Mouse (Mus musculus): ENCODE data around the gene Phf21b.
A peak's percentile ranks its signal among the peaks of the same experiment; 100 is the strongest.

Phf21b gene

DNA sequence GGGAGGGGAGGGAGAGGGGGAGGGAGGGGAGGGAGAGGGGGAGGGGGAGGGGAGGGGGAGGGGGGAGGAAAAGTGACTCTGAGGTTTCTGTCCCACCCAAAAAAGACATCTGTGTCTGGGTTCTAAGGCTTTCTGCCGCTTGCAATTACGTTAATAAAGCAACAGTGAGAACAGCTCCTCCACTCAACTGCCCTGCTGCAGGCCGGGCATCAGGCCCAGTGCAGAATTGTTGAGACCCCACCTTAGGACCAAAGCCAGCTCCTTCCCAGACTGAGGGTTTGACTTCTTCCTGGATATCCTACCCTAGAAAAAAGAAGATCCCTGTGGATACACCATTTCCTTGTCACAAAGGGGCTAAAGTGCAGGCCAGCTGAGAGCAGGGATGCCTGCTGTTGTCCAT, 9.6 kb downstream of the Phf21b start:
- peak; percentile 46 for DNase-seq (ENCODE audit: low spot score)

DNA sequence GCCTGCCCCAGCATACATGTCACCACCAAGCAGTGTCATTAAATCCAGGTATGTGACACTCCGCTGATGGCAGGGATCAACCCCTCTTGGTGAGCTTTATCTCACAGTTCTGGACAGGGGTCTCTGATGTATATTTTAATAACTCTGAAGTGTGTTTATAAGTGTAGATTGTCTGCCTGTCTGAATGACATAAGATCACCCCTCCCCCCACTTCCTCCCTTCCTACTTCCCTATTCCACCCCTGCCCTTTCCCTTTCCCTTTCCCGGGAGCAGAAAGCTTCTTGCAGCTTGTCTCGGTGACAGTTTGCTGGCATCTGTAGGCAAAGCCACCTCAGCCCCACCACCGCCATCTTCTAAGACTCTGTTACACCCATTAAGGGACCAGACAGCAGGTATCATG, 11.0 kb downstream of the Phf21b start:
- DNase-seq (ENCODE audit: low spot score), result no peak

DNA sequence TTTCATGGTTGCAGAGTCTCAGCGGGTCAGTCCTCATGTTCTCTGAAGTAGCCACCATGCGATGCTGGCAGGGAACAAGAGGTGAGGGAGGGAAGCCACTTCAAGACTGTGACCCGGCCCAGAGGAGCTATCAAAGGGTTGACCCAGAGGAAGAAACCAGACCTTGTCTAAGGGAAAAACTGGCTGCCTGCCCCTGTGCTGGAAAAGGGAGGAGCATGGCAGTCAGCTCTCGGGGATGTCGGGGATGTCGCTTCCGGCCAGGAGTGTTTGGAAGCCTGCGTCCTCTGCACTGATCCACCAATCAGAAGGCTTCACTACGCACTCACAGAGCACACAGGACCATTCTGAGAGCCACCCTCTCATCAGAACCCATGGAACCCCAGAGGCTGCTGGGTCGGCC, 12.8 kb downstream of the Phf21b start:
- peak; percentile 31 for DNase-seq (ENCODE audit: low spot score)

DNA sequence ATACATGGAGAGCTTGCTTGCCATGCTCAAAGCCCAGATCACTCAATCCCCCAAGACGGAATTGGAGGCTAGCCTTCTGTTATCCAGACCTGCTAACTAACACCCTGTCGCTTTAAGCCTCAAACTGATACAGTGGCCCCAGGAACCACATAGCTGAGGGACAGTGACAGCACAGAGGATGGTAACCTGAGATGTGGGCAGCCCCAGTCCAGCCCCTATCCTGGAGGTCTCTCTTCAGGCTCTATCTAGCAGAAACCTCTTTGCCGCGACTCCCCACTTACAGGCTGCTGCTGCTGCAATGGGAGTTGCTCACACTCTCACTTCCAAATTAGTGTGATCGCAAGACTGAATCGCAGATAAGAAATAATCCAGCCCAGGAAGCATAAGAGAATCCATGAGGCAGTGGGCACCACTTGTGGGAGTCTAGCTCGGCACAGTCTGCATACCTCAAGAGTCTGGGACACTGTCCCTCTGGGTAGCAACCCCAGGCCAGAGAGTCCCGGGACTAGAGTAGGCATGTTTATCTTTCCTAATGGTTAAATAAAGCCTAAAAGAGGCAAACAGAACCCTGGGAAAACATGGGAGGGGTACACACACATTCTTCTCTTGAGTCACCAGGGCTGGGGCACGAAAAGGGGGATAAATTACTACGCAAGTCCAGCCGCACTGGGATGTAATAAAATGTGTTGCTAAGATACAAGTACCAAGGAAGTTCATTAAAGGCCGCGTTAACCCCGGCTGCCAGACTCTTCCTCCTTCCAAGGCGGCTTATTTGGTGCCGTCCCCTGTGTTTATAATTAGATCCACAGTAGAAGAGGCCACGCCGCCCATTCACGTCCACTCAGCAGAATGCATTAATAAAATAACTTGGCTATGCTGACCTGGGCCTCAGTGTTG, 13.7 kb downstream of the Phf21b start:
- DNase-seq (ENCODE audit: low spot score), result peak; percentile 31

DNA sequence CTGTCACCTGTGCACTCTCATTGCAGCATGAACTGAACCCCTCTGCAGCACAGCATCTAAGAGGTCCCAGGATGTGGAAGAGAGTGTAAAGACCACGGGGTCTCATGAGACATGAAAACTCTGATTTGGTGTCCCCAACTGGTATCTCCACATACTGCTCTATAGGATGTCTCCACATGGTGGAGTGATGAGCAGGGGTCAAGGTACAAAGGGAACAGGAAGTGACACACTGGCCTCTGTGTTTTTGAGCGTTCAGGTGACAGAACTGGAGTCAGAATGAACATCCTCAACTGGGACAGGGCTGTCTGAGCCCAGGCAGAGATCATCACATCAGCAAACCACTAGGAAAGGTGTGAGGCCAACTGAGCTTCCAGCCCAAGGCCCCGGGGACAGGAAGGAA, 15.3 kb downstream of the Phf21b start:
- DNase-seq (ENCODE audit: low spot score), result no peak

DNA sequence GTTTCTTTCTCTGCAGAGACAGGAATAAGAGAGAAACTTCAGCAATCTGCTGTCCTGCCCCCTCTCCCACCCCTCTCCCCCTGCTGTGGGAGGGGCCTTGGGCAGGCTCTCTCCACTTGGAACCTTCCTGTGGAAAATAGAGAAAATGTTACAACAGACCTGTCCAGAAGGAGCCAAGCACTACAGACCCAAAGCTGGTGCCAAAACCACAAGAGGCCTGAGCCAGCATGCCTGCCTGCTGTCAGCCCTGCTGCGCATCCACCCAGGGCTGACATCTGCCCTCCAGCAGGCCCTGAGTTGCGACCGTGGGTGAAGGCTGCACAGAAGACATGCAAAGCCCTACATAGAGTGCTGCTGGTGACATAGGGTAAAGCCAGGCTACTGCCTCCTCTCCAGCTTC, 16.3 kb downstream of the Phf21b start:
- peak; percentile 43 for DNase-seq (ENCODE audit: low spot score)

DNA sequence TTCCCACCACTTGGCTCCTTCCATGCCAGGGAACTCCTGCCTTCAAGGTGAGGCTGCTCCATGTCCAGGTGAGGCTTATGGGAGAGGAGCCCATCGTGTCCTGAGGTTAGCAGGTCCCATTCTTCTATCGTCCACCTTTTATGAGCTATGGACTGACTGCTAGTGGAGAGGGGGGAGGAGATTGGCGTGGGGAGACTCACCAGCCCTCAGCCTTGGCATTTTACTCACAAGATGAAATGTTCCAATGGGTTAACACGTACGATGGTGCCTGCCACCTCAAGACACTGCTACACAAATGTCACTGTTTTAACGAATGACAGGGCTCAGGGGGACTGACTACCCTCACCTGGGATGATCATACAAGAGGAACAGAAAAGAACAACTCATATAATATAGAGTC, 18.0 kb downstream of the Phf21b start:
- no peak for DNase-seq (ENCODE audit: low spot score)

DNA sequence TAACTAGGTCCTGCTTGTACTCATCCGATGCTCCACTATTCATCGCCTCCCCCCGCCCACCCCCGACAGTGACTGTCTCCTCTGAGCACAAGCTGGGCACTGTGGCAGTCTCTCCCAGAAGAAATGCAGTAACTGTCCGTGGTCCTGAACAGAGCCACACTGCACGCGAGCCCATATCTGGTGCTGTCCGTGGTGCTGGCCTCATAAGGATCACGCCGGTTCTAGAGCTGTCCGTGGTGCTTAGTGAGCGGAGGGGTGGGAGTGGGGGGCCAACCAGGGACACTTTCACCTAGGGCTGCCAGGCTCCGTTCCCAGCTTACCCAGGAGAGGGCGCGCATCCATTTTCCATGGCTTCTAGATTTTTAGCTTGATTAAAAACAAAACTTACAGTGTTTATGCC, 26.4 kb downstream of the Phf21b start:
- no peak for DNase-seq (ENCODE audit: low spot score)

DNA sequence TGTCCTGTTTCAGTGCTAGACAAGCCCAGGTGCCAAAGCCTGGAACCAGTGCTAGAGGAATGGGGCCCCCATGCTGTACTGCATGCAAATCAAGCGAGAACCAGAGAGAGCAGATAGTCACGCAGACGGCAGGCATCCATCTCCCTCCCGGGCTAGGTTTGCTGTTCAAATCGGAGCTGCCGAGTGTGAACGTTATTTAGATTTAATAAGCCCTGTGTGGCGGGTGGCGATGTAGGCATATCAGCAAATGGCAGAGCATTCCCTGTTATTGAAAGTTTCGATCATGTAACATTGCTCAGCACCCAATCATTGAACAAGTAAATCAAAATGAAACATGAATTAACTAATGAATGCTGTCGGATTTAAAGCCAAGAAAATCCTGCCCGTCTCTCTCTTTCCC, 27.2 kb downstream of the Phf21b start:
- DNase-seq (ENCODE audit: low spot score), result no peak

DNA sequence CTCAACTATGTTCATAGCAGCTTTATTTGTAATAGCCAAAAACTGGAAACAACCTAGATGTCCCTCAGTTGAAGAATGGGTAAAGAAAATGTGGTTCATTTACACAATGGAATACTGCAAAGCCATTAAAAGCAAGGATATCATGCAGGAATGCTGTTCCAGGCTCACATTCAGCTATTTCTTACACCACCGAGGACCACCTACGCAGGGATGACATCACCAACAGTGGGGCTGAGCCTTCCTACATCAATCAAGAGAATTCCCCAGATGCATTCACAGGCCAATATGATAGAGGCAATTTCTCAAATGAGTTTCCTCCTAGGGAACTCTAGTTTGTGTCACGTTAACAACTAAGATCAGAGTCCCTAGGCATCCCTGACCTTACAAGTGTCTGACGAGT, 32.8 kb downstream of the Phf21b start:
- DNase-seq (ENCODE audit: low spot score), result no peak

DNA sequence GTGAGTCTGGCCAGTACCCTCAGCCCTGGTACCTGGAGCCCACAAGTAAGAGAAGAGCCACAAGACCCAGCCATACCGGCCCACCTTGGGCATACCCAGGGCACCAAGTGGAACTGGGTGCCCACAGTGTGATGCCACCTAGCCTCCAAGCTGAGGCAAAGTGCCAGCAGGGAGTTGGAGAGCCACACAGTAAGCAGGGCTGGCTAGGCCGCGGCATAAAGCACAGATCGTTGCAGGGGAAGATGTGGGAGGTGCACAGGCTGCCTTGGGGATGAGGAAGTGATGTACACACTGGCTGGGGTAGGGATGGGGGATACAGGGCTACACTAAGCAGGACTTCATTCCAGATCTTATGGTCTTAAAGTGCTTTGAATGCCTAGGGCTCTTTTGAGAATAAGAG, 35.0 kb downstream of the Phf21b start:
- DNase-seq (ENCODE audit: low spot score), result no peak

DNA sequence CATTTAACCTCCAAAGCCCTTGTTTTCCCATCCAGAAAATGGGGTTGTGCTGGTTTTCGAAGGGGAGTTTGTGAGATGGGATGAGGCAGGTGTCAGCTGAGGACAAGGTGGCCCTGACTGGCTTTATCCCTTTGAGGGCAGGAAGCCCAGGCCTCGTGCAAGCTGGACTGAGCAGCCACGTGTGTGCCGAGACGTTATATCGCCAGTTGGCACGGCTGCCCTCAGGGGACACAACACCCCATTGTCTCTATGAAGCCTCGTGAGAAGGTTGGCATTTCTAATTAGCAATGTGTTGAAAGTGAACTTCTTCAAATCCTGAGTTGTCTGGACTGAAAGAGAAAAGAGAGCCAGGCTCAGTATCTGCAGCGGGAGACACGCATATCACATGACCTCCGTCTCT, 37.6 kb downstream of the Phf21b start:
- DNase-seq (ENCODE audit: low spot score), result no peak

DNA sequence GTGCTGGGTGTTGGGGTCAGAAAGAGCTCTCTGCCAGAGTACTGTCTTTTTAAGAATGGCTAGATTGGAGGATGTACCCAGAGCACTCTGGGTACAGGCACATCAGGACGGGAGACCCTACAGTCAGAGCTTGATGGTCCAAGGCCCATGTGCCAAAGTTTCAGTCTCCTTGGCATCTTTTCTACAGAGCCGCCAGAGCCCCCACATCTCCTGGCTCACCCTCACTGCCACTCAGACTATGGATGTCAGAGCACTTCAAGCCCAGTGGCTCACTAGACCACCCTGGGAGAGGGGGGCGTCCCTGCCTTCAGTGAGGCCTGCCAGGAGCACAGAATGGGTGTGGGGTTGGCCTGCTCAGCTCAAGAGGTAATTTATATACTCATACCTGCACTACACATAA, 38.3 kb downstream of the Phf21b start:
- DNase-seq (ENCODE audit: low spot score), result no peak

DNA sequence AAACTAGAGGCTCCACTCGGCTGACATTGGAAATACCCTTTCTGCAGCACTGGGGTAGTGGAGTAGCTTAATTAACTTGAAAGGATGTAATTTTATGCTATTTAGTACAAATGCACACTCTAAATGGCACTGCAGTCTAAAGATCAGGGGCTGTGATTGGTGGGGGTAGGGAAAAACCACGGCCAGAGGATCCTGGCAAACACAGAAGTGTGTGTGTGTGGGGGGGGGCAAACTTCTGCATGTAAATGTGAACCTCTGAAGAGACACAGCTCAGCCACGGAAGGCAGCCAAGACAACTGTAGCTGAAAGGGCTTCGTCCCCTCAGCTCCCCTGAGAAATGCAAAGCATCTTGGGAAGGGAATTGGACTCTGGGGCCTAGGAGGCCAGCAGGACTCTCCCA, 40.7 kb downstream of the Phf21b start:
- DNase-seq (ENCODE audit: low spot score), result no peak

DNA sequence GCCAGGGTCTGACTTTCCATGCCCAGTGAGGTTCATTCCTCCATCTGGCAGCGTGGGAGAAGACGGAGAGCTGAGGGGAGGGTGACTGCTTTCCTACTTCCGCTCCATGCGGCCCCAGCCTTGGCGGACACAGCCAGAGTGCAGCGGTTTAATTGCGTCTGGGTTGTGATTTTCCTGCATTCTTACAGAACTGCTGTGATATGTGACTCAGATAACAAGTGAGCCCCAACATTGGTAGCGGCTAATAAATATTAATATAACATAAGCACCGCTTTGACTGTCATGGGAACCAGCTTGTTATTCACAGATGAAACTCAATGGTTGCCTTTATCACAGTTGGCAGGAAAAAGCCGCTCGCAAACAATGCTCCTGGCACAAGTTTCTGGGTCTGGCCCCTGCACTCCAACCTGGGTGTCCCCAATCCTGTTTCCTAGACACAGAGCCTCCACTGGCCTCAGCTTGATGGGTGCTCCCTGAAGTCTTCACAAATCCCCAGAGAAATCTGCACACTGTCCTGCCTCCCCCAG, 43.0 kb downstream of the Phf21b start:
- DNase-seq (ENCODE audit: low spot score), result no peak

DNA sequence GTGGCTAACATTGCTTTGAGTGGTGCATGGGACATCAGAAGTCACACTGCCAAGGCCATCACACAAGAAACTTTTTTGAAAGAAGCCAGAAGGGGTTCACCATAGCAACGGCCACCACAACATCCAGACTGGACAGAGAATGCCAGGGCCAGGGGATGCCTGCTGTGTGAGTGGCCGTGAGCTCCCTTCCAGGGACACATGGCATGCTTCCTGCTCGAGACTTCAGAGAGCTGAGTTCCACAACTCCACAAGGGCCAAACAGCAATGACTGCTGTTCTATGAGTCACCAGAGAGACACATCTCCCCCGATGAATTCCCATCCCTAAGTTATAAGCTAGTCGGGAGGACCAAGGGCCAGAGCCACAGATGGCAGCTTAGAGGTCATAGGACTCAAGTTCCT, 44.7 kb downstream of the Phf21b start:
- no peak for DNase-seq (ENCODE audit: low spot score)

DNA sequence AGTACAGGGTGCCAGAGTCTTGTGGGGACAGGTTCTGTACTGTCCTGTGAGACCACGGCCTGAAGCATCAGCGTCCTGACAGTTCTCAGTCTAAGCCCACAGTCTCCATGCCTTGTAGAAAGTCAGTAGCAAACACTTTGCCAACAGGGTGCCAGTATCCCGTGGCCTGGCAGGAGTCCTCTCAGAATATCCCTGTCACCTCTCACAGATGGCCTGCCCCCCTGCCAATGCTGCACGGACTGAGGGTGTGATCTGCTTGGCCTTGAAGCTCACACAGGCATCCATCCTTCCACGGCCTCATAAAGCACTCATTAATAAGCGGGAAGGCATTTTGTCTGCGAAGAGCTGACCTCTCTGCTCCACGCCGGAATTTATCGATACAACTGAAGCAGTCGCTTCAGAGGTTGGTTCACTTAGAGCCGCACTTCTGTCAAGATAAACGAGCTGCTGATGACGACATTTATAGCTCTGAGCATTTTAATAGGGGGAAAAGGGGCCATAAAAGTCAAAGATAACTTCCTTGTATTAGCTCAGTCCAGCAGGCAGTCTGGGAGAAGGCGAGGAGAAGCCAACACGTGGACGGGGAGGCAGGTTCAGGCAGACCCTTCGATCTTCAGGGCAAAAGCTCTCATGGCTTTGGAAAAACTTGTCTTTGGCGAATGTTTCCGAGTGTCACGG, 46.4 kb downstream of the Phf21b start:
- DNase-seq (ENCODE audit: low spot score), result no peak

DNA sequence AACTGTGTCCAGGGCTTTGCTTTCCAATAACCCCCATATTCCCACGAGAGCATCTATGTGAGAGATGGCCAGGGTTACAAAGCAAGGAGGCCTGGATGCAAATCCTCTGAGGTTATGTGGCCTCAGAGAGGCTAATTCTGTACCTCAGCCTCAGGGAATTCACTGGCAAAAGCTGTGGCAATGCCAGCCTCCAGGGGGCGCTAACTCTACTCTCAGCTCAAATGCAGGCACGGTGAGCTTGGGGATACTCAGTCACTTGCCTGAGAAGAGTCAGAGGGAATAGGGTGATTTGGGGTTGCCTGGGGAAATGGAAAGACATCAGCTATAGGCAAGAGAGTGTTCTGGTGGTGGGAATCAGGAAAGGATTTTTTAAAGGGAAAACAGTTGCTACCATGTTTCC, 52.2 kb downstream of the Phf21b start:
- DNase-seq (ENCODE audit: low spot score), result peak; percentile 77

DNA sequence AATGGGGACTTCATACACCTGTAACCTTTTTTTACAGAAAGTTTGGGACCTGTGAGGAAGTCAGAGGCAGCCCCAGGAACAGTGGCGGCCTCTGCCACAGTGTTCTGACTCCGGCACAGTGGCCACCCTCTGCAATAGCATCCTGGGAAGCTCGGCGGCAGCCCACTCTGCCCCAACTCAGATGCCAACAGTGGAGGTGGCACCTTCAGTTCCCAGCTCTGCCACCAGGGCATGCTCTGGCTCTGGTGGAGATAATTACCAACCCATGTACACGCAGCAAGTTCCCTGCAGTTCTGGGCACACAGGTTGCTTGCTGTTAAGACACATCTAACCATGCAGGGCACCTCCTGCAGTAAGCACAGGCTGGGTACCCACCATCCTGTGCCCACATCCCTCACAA, 55.7 kb downstream of the Phf21b start:
- peak; percentile 66 for DNase-seq (ENCODE audit: low spot score)

DNA sequence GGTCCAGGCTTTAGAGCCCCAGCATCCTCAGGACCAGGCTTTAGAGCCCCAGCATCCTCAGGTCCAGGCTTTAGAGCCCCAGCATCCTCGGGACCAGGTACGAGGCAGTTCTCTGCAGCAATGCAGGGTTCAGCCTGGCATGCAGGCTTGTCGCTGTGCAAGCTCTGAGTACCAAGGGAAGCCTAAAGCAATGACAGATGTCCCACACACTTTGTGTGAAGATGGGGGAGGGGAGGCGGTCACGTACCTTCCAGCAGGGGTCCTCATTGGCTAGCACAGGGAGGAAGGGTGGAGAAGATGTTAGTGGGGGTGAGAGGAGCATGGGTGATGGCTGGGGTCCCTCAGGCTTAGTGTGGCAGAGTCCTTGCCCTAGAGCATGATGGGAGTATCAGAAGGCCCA, 62.2 kb downstream of the Phf21b start:
- no peak for DNase-seq (ENCODE audit: low spot score)

DNA sequence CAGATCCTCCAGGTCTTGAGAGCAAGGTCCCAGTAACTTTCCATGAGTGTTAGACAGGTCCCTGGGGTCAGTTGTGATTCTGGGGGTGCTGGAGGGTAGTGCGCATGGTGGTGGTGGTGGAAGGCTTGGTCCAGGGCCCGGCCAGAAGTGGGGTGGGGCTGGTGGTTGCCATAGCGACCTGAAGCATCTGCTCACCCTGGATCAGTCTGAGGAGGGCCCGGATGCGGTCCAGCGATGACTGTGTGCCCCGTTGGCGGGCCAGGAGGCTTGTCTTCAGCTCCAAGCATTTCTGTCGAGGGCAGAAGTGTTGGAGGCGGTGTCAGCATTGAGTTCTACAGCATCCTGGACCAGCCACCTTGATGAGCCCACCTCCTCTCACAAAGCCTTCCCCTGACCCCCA, 68.7 kb downstream of the Phf21b start:
- no peak for DNase-seq (ENCODE audit: low spot score)

DNA sequence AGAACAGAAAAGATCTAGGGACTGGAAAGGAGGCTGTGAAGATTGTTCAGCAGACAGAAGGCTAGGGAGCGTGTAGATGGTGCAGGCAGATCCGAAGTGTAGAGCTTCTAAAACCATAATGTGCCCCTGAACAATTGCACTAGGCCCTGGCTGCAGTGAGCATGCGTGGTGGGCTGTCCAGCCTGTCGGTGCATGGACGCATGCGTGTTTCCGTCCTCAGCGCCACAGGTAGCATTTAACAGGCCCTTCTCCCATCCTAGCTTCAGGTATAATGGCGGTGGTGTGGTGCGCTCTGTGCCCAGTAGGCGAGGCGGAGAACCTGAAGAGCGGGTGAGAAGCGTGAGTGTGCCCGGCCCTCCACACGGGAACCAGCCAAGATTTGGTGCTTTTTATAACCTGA, 71.0 kb downstream of the Phf21b start:
- no peak for DNase-seq (ENCODE audit: low spot score)

DNA sequence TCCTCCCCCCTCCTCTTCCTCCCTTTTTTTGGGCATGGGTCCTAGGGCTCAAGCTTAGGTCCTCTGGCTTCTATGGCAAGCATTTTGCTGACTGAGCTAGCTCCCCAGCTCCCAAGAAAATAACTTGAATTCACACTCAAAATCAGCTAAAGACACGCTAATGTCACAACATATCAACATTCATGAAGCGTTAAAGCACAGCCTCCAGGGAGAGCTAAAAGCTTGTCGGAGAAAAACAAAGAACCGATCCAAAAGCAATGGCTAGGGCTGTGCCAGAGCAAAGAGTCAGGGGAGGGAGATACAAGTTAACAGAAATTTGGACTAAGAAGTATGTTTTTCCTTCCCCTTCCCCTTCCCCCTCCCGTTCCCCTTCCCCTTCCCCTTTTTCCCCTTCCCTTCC, 77.3 kb downstream of the Phf21b start:
- DNase-seq (ENCODE audit: low spot score), result no peak

Measured in MN1 (cell line).